Mouse (Mus musculus) intestine, postnatal 0 days (tissue): ENCODE data around the gene Nubpl. TPM values are rescaled to one million over a fixed set of nuclear protein-coding genes. Genes with fewer than 3 reads are reported as not detected.
A peak's percentile ranks its signal among the peaks of the same experiment; 100 is the strongest.

Experiments
- ATAC-seq: fragments of 200-750 bp; cut with Nextera tagmentation; 2 replicates; pipeline ENCODE4 v1.8.0; 2017; ENCODE audit warnings: mild to moderate bottlenecking, moderate TSS enrichment, moderate library complexity
- H3K27ac ChIP-seq: fragments of 300-500 bp; sonication (generic); 2 replicates; pipeline ENCODE4 v1.5.1; 2014; ENCODE audit warnings: mild to moderate bottlenecking, low read depth, low read length, moderate library complexity
- H3K27me3 ChIP-seq: fragments of 300-500 bp; sonication (generic); replicated peaks from 2 replicates; pipeline ENCODE4 v1.6.1; 2014; ENCODE audit warnings: low read length, mixed read lengths; ENCODE audit not compliant: control insufficient read depth, insufficient read depth
- H3K36me3 ChIP-seq: fragments of 300-500 bp; sonication (generic); 2 replicates; pipeline ENCODE4 v1.6.1; 2014; ENCODE audit warnings: mild to moderate bottlenecking, moderate library complexity; ENCODE audit not compliant: control insufficient read depth, insufficient read depth
- H3K4me1 ChIP-seq: fragments of 300-500 bp; sonication (generic); replicated peaks from 2 replicates; pipeline ENCODE4 v1.6.1; 2014; ENCODE audit warnings: antibody characterized with exemption, low read length, mixed read lengths; ENCODE audit not compliant: control insufficient read depth, insufficient read depth
- H3K4me2 ChIP-seq: fragments of 300-500 bp; sonication (generic); replicated peaks from 2 replicates; pipeline ENCODE4 v1.6.1; 2014; ENCODE audit warnings: low read depth, mild to moderate bottlenecking, moderate library complexity
- H3K4me3 ChIP-seq: fragments of 300-500 bp; sonication (generic); 2 replicates; pipeline ENCODE4 v1.5.1; 2014; ENCODE audit warnings: low read depth, low read length
- H3K9ac ChIP-seq: fragments of 300-500 bp; sonication (generic); 2 replicates; pipeline ENCODE4 v1.6.1; 2014; ENCODE audit warnings: mild to moderate bottlenecking, low read depth, low read length
- H3K9me3 ChIP-seq: fragments of 300-500 bp; sonication (generic); 2 replicates; pipeline ENCODE4 v1.6.1; 2016; ENCODE audit warnings: mixed run types; ENCODE audit not compliant: control insufficient read depth
- CTCF ChIP-seq: sonication (generic); IDR thresholded peaks from 2 replicates; pipeline ENCODE4 v1.5.1; 2016; ENCODE audit warnings: low read depth, mild to moderate bottlenecking, control low read depth, antibody characterized with exemption, moderate library complexity
- WGBS: fragments of 180-500 bp; shearing (Covaris S2); extraction: QIAGEN DNeasy Blood & Tissue Kit; methylation state at CpG from one replicate; pipeline ENCODE4 v1.1.7; 2014; 5-methylcytosine and 5-hydroxymethylcytosine counted together
- polyA plus RNA-seq: library from polyadenylated mRNA; unstranded; fragments of >200 nt; fragmentation: Nextera tagmentation; extraction: Ambion mirVana; gene quantifications from 2 replicates; pipeline ENCODE4 v1.2.1, GENCODE M21; 2015

The Nubpl gene
- polyA plus RNA-seq, 1 experiment from 2014 or later, result 5.7 TPM

GRCm38 (mm10) chr12:52272828-52273227 lies 175.3 kb downstream of the Nubpl start:
- 8% methylated on average over 1 of the region's 1 CpGs for WGBS
- Histone ChIP-seq H3K4me1 (no peaks in the 10 kb centered on the region), H3K4me3 (no peak overlapping the region), H3K27ac (no peak overlapping the region), H3K36me3 (no peaks in the 10 kb centered on the region), H3K9ac (no peak overlapping the region), H3K4me2 (no peak overlapping the region), H3K9me3 (no peaks in the 10 kb centered on the region), H3K27me3 (no peaks in the 10 kb centered on the region)
- no peak for ATAC-seq
- TF ChIP-seq CTCF, result no peak

- no peak overlapping the region for H3K4me2 ChIP-seq
- no peak for ATAC-seq
- TF ChIP-seq CTCF, result no peak
- H3K27me3 ChIP-seq, result no peaks in the 10 kb centered on the region
- WGBS, result 44% methylated on average over 1 of the region's 1 CpGs
- no peak overlapping the region for H3K9ac ChIP-seq
- H3K9me3 ChIP-seq, result no peaks in the 10 kb centered on the region
- no peak overlapping the region for H3K27ac ChIP-seq
- H3K4me1 ChIP-seq, result no peaks in the 10 kb centered on the region
- no peaks in the 10 kb centered on the region for H3K36me3 ChIP-seq
- no peak overlapping the region for H3K4me3 ChIP-seq
These were observed 178.8 kb downstream of the Nubpl start for GRCm38 (mm10) chr12:52276320-52276719.

- Histone ChIP-seq H3K27ac (no peak overlapping the region), H3K4me2 (no peak overlapping the region), H3K9me3 (no peaks in the 10 kb centered on the region), H3K4me3 (no peak overlapping the region), H3K4me1 (no peaks in the 10 kb centered on the region), H3K9ac (no peak overlapping the region), H3K27me3 (no peaks in the 10 kb centered on the region), H3K36me3 (no peaks in the 10 kb centered on the region)
- ATAC-seq, result no peak
- peak; percentile 24 for TF ChIP-seq CTCF
- WGBS, result 58% methylated on average over 1 of the region's 1 CpGs
These were observed 183.7 kb downstream of the Nubpl start for GRCm38 (mm10) chr12:52281232-52281631.

- Histone ChIP-seq H3K9me3 (no peaks in the 10 kb centered on the region), H3K27ac (no peak overlapping the region), H3K27me3 (no peaks in the 10 kb centered on the region), H3K36me3 (no peaks in the 10 kb centered on the region), H3K9ac (no peak overlapping the region), H3K4me1 (no peaks in the 10 kb centered on the region), H3K4me2 (no peak overlapping the region), H3K4me3 (no peak overlapping the region)
- 0 out of 2 replicates have a peak, but pooled peaks have one; percentile 8 for TF ChIP-seq CTCF
- no peak for ATAC-seq
These were observed 186.9 kb downstream of the Nubpl start for GRCm38 (mm10) chr12:52284471-52284870.

- Histone ChIP-seq H3K4me2 (no peak overlapping the region), H3K9ac (no peak overlapping the region), H3K9me3 (no peaks in the 10 kb centered on the region), H3K4me1 (no peaks in the 10 kb centered on the region), H3K27me3 (no peaks in the 10 kb centered on the region), H3K27ac (no peak overlapping the region), H3K4me3 (no peak overlapping the region), H3K36me3 (no peaks in the 10 kb centered on the region)
- no peak for ATAC-seq
- TF ChIP-seq CTCF, result no peak
- 83% methylated on average over 3 of the region's 3 CpGs for WGBS
These were observed 189.3 kb downstream of the Nubpl start for GRCm38 (mm10) chr12:52286802-52287201.

- WGBS, result 47% methylated on average over 4 of the region's 4 CpGs
- Histone ChIP-seq H3K4me3 (no peak overlapping the region), H3K9ac (no peak overlapping the region), H3K27me3 (no peaks in the 10 kb centered on the region), H3K36me3 (no peaks in the 10 kb centered on the region), H3K4me1 (no peaks in the 10 kb centered on the region), H3K9me3 (no peaks in the 10 kb centered on the region), H3K4me2 (no peak overlapping the region), H3K27ac (no peak overlapping the region)
- ATAC-seq, result no peak
- no peak for TF ChIP-seq CTCF
These were observed 191.0 kb downstream of the Nubpl start for GRCm38 (mm10) chr12:52288537-52288936.

- no peak overlapping the region for H3K9ac ChIP-seq
- no peaks in the 10 kb centered on the region for H3K36me3 ChIP-seq
- WGBS, result 68% methylated on average over 11 of the region's 11 CpGs
- no peak overlapping the region for H3K4me3 ChIP-seq
- H3K9me3 ChIP-seq, result no peaks in the 10 kb centered on the region
- no peak overlapping the region for H3K27ac ChIP-seq
- H3K27me3 ChIP-seq, result no peaks in the 10 kb centered on the region
- no peak for ATAC-seq
- no peak overlapping the region for H3K4me2 ChIP-seq
- H3K4me1 ChIP-seq, result no peaks in the 10 kb centered on the region
- no peak for TF ChIP-seq CTCF
These were observed 191.5 kb downstream of the Nubpl start for GRCm38 (mm10) chr12:52288941-52289567.
